Mouse (Mus musculus): ENCODE results near the gene D930020B18Rik. TPM values are rescaled to one million over a fixed set of nuclear protein-coding genes. Genes with fewer than 3 reads are reported as not detected.

Gene D930020B18Rik
- polyA plus RNA-seq, 1 experiment from 2014 or later, result 0.13 TPM

GRCm38 (mm10) chr10:121655907-121656306 is 14.5 kb downstream of the D930020B18Rik start:
- H3K27me3 ChIP-seq (replicated peaks; ENCODE audit: control insufficient read depth, insufficient read depth, low read length), result no peaks in the 10 kb centered on the region
- 77% methylated on average over 4 of the region's 4 CpGs for WGBS
- H3K4me1 ChIP-seq (ENCODE audit: control insufficient read depth, insufficient read depth, low read depth, low read length), result no peaks in the 10 kb centered on the region
- ATAC-seq, result no peak
- no peaks in the 10 kb centered on the region for H3K9me3 ChIP-seq (ENCODE audit: control insufficient read depth, low read length)
- no peak overlapping the region for H3K4me2 ChIP-seq (ENCODE audit: low read length)
- H3K4me3 ChIP-seq (ENCODE audit: low read length), result no peak overlapping the region
- H3K36me3 ChIP-seq (ENCODE audit: control insufficient read depth, insufficient read depth, low read length), result no peaks in the 10 kb centered on the region
- H3K27ac ChIP-seq (ENCODE audit: low read depth, low read length), result no peak overlapping the region
- no peak overlapping the region for H3K9ac ChIP-seq (ENCODE audit: low read depth, low read length)

- WGBS, result 100% methylated on average over 2 of the region's 2 CpGs
- ATAC-seq, result no peak
- H3K9me3 ChIP-seq (ENCODE audit: control insufficient read depth, low read length), result no peaks in the 10 kb centered on the region
- H3K4me2 ChIP-seq (ENCODE audit: low read length), result no peak overlapping the region
- no peak overlapping the region for H3K4me3 ChIP-seq (ENCODE audit: low read length)
- no peak overlapping the region for H3K27ac ChIP-seq (ENCODE audit: low read depth, low read length)
- H3K36me3 ChIP-seq (ENCODE audit: control insufficient read depth, insufficient read depth, low read length), result no peaks in the 10 kb centered on the region
- no peak overlapping the region for H3K9ac ChIP-seq (ENCODE audit: low read depth, low read length)
- no peaks in the 10 kb centered on the region for H3K4me1 ChIP-seq (ENCODE audit: control insufficient read depth, insufficient read depth, low read depth, low read length)
- H3K27me3 ChIP-seq (replicated peaks; ENCODE audit: control insufficient read depth, insufficient read depth, low read length), result no peaks in the 10 kb centered on the region
These were observed 21.3 kb downstream of the D930020B18Rik start for GRCm38 (mm10) chr10:121662711-121663110.

DNA sequence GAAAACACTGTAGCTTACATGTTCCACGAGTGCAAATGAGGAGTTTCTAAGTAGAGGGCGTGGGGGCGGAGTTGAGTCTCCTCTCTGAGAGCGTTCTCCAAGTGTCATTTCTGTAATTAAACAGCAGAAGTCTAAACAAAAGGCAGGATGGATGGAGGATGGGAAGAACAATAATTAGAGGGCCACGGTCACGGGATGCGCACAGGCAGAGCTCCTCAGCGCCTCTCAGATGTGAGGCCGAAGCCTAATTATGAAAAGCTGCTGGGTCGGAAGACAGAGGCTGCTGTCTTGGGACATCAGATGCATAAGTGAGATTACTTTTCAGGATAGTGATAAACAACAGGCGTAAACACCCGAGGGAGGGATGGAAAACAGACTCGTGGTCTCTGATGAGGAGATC is 22.2 kb downstream of the D930020B18Rik start:
- H3K27ac ChIP-seq (ENCODE audit: low read depth, low read length), result no peak overlapping the region
- no peaks in the 10 kb centered on the region for H3K9me3 ChIP-seq (ENCODE audit: control insufficient read depth, low read length)
- H3K4me2 ChIP-seq (ENCODE audit: low read length), result peak overlapping the region; percentile 20

DNA sequence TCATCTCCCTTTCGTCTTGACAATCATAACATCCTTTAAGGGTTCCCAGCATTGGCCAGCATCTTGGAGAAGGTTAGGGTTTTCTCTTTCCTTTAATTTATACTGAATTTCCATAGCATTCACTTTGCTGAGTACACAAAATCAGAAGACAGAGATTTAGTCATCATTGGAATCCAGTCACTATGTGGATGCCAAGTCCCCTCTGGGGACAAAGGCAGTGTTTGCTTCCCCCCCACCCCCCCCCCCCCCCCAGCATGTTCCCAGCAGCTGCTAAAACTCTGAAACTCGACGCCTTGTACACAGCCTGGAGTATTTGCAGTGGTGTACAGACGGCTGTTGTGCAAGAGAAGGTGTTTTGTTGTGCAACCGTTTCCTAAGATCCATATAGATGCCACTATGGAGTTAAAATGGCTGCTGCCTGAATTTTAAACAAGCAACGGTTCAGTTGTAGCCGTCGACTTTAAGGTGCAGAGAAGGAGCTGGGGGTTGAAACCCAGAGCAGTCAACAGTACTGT is 24.3 kb downstream of the D930020B18Rik start:
- Histone ChIP-seq H3K9ac (ENCODE audit: low read depth, low read length) (no peak overlapping the region), H3K9me3 (ENCODE audit: control insufficient read depth, low read length) (no peaks in the 10 kb centered on the region), H3K4me3 (ENCODE audit: low read length) (no peak overlapping the region), H3K36me3 (ENCODE audit: control insufficient read depth, insufficient read depth, low read length) (no peaks in the 10 kb centered on the region), H3K27ac (ENCODE audit: low read depth, low read length) (no peak overlapping the region), H3K4me1 (ENCODE audit: control insufficient read depth, insufficient read depth, low read depth, low read length) (no peaks in the 10 kb centered on the region), H3K27me3 (replicated peaks; ENCODE audit: control insufficient read depth, insufficient read depth, low read length) (no peaks in the 10 kb centered on the region), H3K4me2 (ENCODE audit: low read length) (no peak overlapping the region)
- 73% methylated on average over 8 of the region's 8 CpGs for WGBS
- ATAC-seq, result no peak

More for the DNA sequence above, 22.2 kb downstream of the D930020B18Rik start:
- Histone ChIP-seq H3K9ac (ENCODE audit: low read depth, low read length) (no peak overlapping the region), H3K36me3 (ENCODE audit: control insufficient read depth, insufficient read depth, low read length) (no peaks in the 10 kb centered on the region), H3K4me1 (ENCODE audit: control insufficient read depth, insufficient read depth, low read depth, low read length) (no peaks in the 10 kb centered on the region), H3K4me3 (ENCODE audit: low read length) (no peak overlapping the region), H3K27me3 (replicated peaks; ENCODE audit: control insufficient read depth, insufficient read depth, low read length) (no peaks in the 10 kb centered on the region)
- ATAC-seq, result no peak
- whole genome bisulfite sequencing, result 48% methylated on average over 13 of the region's 13 CpGs

GRCm38 (mm10) chr10:121669103-121669502 is 27.7 kb downstream of the D930020B18Rik start:
- Histone ChIP-seq H3K9ac (ENCODE audit: low read depth, low read length) (no peak overlapping the region), H3K36me3 (ENCODE audit: control insufficient read depth, insufficient read depth, low read length) (no peaks in the 10 kb centered on the region), H3K4me2 (ENCODE audit: low read length) (no peak overlapping the region), H3K27me3 (replicated peaks; ENCODE audit: control insufficient read depth, insufficient read depth, low read length) (no peaks in the 10 kb centered on the region), H3K9me3 (ENCODE audit: control insufficient read depth, low read length) (no peaks in the 10 kb centered on the region), H3K4me1 (ENCODE audit: control insufficient read depth, insufficient read depth, low read depth, low read length) (no peaks in the 10 kb centered on the region), H3K4me3 (ENCODE audit: low read length) (no peak overlapping the region), H3K27ac (ENCODE audit: low read depth, low read length) (no peak overlapping the region)
- ATAC-seq, result no peak
- WGBS, result 88% methylated on average over 10 of the region's 10 CpGs

DNA sequence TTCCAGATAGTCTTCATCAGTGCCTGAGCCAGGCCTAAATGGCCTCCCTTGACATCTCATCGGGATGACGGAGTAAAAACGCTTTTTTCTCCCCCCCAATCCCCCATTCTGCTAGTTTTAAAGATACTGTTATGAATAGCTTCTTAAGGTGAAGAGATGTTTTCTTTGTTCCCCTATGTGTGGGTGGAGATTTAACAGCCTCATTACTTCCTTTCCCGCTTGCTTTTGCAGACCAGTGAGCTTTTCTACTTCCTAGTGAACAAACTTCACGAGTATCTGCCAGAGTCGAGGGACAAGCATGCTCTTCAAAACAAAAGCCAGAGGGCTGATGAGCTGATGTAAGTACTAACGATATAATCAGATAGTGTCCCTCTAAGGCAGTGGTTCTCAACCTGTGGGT is 35.6 kb downstream of the D930020B18Rik start:
- Histone ChIP-seq H3K4me1 (ENCODE audit: control insufficient read depth, insufficient read depth, low read depth, low read length) (no peaks in the 10 kb centered on the region), H3K27ac (ENCODE audit: low read depth, low read length) (no peak overlapping the region), H3K27me3 (replicated peaks; ENCODE audit: control insufficient read depth, insufficient read depth, low read length) (no peaks in the 10 kb centered on the region), H3K4me2 (ENCODE audit: low read length) (no peak overlapping the region), H3K36me3 (ENCODE audit: control insufficient read depth, insufficient read depth, low read length) (no peaks in the 10 kb centered on the region), H3K9me3 (ENCODE audit: control insufficient read depth, low read length) (no peaks in the 10 kb centered on the region), H3K9ac (ENCODE audit: low read depth, low read length) (no peak overlapping the region), H3K4me3 (ENCODE audit: low read length) (no peak overlapping the region)
- WGBS, result 70% methylated on average over 7 of the region's 7 CpGs
- ATAC-seq, result no peak

GRCm38 (mm10) chr10:121680902-121681301 is 39.5 kb downstream of the D930020B18Rik start:
- Histone ChIP-seq H3K4me2 (ENCODE audit: low read length) (no peak overlapping the region), H3K36me3 (ENCODE audit: control insufficient read depth, insufficient read depth, low read length) (no peaks in the 10 kb centered on the region), H3K27ac (ENCODE audit: low read depth, low read length) (no peak overlapping the region), H3K4me1 (ENCODE audit: control insufficient read depth, insufficient read depth, low read depth, low read length) (no peaks in the 10 kb centered on the region), H3K4me3 (ENCODE audit: low read length) (no peak overlapping the region), H3K9ac (ENCODE audit: low read depth, low read length) (no peak overlapping the region), H3K27me3 (replicated peaks; ENCODE audit: control insufficient read depth, insufficient read depth, low read length) (no peaks in the 10 kb centered on the region), H3K9me3 (ENCODE audit: control insufficient read depth, low read length) (no peaks in the 10 kb centered on the region)
- WGBS, result 88% methylated on average over 2 of the region's 2 CpGs
- ATAC-seq, result no peak

DNA sequence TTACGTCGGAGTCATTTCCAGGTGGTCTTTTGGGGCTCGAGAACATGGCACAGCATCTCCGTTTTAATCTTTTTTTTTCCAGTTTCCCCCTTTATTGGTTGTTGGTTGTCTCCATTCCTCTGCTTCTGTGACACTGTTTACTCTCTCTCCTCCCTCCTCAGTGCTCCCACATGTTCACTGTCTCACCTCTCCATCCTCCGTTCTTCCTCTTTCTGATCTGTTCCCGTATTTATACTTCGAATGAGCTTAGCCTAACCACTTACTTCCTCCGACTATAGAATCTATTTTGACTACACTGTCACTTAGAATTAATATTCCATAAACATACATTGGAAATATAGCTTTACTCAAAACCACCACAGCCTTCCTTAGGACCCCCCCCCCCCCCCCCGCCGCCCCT is 41.2 kb downstream of the D930020B18Rik start:
- Histone ChIP-seq H3K4me2 (ENCODE audit: low read length) (no peak overlapping the region), H3K9ac (ENCODE audit: low read depth, low read length) (no peak overlapping the region), H3K36me3 (ENCODE audit: control insufficient read depth, insufficient read depth, low read length) (no peaks in the 10 kb centered on the region), H3K4me1 (ENCODE audit: control insufficient read depth, insufficient read depth, low read depth, low read length) (no peaks in the 10 kb centered on the region), H3K9me3 (ENCODE audit: control insufficient read depth, low read length) (no peaks in the 10 kb centered on the region), H3K4me3 (ENCODE audit: low read length) (no peak overlapping the region), H3K27me3 (replicated peaks; ENCODE audit: control insufficient read depth, insufficient read depth, low read length) (no peaks in the 10 kb centered on the region), H3K27ac (ENCODE audit: low read depth, low read length) (no peak overlapping the region)
- WGBS, result 93% methylated on average over 10 of the region's 10 CpGs
- ATAC-seq, result no peak

GRCm38 (mm10) chr10:121686153-121686660 is 44.8 kb downstream of the D930020B18Rik start:
- Histone ChIP-seq H3K4me2 (ENCODE audit: low read length) (no peak overlapping the region), H3K4me1 (ENCODE audit: control insufficient read depth, insufficient read depth, low read depth, low read length) (0 out of 2 replicates have a peak, but pooled peaks cover 3% of the 10 kb centered on the region), H3K27ac (ENCODE audit: low read depth, low read length) (no peak overlapping the region), H3K36me3 (ENCODE audit: control insufficient read depth, insufficient read depth, low read length) (no peaks in the 10 kb centered on the region), H3K4me3 (ENCODE audit: low read length) (no peak overlapping the region), H3K9ac (ENCODE audit: low read depth, low read length) (no peak overlapping the region), H3K9me3 (ENCODE audit: control insufficient read depth, low read length) (no peaks in the 10 kb centered on the region), H3K27me3 (replicated peaks; ENCODE audit: control insufficient read depth, insufficient read depth, low read length) (no peaks in the 10 kb centered on the region)
- ATAC-seq, result no peak
- WGBS, result 87% methylated on average over 4 of the region's 4 CpGs
